Mouse (Mus musculus) hematopoietic stem cell, adult 5-6 weeks (primary cell): ENCODE data around the gene Lamc3. TPM values are rescaled to one million over a fixed set of nuclear protein-coding genes. Genes with fewer than 3 reads are reported as not detected.
A peak's percentile ranks its signal among the peaks of the same experiment; 100 is the strongest.

Experiments
- ATAC-seq, 2 experiments: fragments of 125-278 bp in 1 of 2; replicated peaks in 1 of 2; 2 replicates each; pipeline ENCODE4 v1.8.0; 2016 to 2017; ENCODE audit warnings: inconsistent platforms in 2 of 2, mild to moderate bottlenecking in 2 of 2, moderate number of reproducible peaks in 2 of 2, low read depth in 1 of 2, moderate TSS enrichment in 1 of 2; ENCODE audit not compliant: low FRiP score in 2 of 2, poor library complexity in 2 of 2, severe bottlenecking in 2 of 2, insufficient read depth in 1 of 2, low TSS enrichment in 1 of 2
- total RNA-seq: library from RNA; stranded (forward); fragments of 172-1452, 232-1000 nt; gene quantifications from 2 replicates; pipeline ENCODE4 v1.2.3, GENCODE M21; 2017

Lamc3 gene
- total RNA-seq, 1 experiment from 2014 or later, result not detected

DNA sequence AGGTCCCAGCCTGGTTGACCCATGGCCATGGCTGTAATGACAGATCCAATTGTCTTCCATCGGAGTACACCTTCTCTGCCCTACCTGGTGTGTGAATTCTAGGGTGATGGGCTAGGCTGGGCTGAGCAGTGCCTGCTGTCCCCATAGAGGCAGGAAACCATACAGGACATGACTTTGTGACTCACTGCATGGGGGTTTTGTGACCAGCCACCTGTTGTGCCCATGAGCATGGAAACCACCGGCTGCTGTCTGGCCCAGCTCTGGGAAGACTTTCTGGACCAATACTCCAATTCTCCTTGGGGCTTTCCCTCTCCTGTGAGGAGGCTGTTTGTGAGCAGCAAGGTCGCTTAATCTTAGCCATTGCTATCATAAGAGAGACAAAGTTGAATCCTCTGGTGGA is 65.6 kb downstream of the Lamc3 start:
- ATAC-seq, result no peak

DNA sequence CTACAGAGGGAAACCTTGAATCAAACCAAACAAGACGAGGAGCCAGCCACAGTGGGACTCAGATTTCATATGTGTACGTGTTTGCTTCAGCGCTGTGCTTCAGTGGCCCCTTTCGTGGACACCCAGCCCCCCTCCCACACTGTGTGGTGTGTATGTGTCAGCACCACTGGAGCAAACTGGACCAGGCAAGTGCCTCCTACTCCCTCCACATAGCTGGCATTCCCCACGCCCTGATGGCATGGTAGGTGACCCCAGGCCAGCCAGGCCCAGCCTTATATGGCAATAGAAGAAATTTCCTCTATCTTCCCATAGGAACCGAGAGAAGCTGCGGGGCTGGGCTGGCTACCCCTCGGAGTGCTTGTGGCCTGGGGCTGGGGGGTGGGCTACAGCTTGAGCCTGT is 66.6 kb downstream of the Lamc3 start:
- no peak for ATAC-seq

DNA sequence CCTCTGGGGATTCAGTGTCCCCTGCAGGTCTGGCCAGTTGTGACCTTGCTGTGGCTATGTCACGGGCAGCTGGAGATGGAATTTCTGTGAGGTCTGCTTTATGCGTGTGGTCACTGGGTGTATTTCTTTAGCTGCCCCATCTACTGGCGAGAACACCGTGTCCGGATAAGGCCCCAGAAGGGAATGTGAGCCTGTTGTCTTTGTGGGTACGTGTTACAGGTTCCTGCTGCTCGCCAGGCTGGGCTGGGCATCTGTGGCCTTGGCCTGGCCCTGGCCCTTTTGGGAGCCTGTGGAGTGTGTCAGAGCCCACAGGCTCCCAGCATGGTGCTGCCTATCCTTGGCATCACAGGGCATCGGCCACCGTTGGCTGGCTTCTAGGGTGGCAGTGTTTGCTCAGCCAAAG is 67.7 kb downstream of the Lamc3 start:
- ATAC-seq, result no peak

DNA sequence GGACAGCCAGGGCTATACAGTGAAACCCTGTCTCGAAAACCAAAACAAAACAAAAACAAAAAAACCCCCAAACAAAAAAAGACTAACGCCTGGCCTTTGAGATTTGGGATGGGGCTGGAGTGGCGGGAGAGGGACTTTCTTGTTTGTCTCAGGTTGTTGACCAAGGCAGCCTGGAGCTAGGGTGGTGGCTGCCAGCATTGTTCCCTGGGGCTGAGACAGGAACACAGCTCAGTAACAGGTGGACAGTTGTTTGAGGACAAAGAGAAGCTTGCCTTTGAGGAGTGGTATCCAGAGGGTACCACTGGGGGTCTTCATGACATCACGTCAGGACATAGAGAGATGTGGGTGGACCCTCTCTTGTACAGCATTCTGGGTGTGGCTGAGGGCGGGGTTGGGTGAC is 68.6 kb downstream of the Lamc3 start:
- ATAC-seq, result no peak

DNA sequence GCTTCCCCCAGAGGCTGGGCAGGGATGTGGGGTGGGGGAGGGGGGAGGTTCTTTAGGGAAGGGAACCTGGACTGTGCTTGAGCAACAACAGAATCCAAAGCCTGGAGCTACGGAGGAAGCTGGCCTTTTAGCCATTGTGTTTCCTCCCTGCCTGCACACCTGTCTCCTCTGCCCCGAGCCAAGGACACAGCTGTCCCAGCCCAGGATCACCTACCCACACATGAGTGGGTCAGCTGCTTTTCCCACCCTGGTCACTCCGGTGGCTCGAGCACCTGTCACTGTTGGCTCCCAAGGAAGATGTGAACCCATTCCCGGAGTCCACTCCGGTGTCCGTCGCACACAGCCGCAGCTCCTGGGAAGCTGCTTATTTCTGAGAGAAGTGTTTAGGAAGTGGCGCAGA is 70.1 kb downstream of the Lamc3 start:
- ATAC-seq, result no peak

DNA sequence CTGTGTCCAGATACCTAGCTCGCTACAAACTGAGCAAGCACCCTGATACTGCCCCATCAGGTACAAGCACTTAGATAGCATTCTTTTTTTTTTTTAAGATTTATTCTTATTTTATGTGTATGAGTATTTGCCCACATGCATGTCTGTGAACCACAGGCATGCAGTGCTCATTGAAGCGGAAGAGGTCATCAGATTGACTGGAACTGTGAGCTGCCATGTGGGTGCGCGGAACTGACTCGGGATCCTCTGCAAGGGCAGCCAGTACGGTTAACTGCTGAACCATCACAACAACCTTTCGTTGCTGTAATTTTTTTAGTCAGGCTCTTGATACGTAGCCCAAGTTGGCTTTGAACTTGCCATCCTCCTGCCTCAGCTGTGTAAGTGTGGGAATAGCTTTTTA is 73.9 kb downstream of the Lamc3 start:
- ATAC-seq, result no peak

DNA sequence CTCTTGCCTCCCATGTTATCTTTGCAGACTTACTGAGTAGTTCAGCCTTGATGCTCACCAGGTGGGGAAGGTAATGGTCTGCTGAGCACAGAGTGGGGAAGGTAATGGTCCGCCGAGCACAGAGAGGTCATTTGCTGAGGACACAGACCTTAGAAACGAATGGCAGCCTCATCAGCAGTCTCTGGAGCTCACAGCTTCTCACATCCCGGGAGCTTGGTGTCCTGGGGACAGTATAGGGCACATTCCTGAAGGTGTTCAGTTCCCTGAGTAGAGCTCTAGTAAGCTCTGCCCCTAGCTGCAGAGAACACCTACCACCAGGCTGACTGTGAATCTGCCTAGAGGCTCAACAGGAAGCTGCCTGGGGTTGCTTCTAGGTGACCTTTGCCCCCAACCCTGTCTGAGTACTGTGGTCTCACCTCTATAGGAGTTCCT is 74.7 kb downstream of the Lamc3 start:
- no peak for ATAC-seq

DNA sequence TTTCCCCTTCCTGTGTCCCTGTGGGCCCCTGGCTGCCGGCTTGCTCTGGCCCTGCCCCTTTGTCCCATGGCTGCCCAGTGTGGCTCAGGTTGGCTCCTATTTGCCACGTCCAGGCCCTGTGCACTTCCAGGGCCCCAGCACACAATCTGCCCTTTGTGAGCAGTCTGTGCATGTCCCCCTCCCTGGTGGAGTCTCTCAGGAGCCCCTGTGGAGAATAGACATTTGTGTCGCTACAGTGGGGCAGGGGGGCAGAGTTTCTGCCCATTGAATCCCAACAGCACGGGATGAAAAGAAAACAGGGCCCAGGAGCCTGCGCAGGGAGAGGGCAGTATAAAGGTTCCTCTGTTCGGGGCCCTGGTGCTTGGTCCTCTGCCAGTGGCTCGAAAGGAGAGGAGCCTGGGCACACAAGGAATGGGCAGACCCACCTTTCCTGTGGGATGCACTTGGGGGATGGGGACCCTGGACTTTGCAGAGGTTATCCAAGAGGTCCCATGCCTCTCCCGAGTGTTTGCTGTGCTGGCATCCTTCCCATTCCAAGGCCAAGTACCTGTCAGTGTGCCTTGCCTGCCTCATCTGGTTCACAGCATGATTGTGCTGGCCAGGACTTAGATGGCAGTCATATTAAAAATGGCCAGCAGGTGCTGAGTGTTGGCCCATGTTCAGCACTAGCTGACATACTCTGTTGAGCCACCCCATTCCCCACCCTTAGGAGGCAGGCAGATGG is 75.6 kb downstream of the Lamc3 start:
- ATAC-seq, result no peak

DNA sequence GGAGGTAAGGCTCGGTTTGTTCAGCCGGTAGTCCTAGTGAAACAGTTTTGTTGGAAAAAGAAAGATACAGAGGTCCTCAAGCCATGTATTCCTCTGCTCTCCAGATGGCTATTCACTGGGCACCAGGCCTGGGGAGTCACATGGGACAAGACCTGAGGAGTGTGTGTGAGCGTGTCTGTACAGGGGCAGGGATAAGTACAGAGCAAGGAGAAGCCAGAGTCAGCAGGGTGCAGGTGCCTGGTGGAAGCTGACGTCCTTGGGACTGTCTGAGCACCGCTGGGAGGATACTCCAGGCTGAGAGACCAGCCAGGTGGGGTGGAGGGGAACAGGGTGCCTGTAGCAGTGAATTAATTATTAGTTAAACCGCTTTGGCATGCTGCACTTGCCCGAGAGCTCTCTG is 76.4 kb downstream of the Lamc3 start:
- no peak for ATAC-seq

DNA sequence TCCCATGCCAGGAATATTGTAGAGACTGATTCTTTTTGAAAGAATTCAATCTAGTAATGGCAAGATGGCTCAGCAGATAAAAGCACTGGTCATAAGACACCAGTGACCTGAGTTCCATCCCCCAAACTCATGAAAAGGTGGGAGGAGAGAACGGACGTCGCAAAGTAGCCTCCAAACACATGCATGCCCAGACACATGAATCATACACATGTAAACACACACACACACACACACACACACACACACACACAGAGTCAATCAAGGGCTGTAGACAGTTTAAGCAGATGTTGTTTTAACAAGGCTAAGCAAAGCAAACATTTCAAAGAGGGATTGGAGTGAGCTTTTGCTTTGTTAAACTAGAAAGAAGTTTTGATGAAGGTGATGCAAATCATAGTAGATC is 77.1 kb downstream of the Lamc3 start:
- no peak for ATAC-seq

DNA sequence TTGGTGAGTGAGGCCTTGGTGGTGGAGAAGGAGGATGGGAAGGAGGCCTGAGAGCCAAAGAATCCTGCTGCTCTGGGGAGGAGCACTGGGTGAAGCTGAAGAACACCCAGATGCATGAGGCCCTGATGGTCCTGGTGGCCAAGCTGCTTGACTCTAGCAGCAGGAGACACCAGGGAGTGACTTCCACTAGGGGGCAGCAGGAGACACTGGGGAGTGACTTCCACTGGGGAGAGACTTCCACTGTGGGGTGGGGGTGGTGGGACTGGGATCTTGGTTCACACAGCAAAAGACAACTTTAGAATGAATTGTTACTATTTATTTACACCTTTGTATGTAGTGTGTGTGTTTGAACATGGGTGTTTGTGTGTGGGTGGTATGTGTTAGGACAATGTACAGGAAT is 78.0 kb downstream of the Lamc3 start:
- ATAC-seq, result peak; percentile 46 to 59; a peak in 1 of 4 replicates

DNA sequence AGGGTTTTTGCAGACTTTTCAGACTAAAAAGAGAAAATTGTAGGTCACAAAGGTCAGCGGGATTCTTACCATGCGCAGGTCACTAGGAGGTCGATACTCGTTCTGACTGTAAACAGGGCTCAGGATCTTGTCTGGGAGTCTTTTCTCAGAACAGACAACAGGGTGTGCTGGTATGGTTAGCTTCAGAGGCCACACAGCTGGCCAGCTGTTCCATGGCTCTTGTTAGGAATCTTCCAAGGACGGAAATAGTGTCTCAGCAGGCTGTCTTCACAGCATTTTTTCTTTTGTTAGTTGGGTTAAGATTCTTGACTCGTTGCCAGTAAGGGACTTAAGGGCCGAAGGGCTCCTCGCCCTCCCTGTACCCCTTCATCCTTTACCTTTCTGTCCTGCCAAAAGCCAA is 79.7 kb downstream of the Lamc3 start:
- ATAC-seq, result no peak

DNA sequence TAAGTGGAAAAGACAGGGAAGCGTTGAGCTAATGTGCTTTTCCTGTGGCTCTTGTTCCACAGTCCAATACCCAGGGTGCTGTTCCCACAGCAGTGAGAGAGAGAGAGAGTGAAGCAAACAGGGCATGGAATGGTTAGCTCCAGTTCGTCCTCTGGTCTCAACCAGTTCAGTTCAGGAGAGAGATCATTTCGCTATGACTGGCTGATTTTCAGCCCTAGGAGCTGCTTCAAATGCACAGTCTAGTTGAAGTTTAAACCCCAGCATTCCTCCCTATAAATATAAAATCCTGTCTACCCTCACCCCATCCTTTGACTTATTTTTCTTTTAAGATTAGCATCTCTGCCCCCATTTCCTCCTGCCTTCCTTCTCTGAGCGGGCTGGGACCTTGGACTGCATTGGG is 85.5 kb downstream of the Lamc3 start:
- ATAC-seq, result no peak

DNA sequence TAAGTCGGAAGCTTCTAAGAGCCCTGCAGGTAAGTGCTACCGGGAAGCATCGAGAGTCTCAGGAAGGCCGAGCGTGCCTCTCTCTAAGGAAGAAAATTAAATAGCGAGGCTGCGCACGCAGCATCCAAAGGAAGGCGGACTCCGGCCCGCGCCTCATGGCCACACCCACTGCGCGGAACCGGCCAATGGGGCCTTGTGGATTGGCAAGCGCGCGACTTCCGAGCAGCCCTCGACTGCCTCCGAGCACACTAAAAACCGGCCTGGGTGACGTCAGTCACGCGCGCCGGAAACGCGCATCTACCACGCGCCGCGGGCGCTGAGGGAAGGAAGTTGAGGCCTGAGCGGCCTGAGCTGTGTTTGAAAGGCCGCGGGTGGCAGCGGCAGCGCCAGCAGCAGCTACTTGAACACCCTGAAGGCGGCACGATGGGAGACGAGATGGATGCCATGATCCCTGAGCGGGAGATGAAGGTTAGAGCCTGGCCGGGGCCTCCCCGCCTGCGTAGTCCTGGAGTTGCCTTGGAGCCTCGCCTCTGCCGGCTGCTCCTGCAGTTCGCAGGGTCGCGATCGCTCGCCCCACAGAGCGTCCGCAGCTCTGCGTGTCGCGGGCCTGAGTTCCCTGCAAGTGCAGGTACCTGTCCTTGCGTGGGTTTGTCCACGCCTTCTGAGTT is 87.2 kb downstream of the Lamc3 start, which contains the start of gene Nup214:
Gene Nup214, plus strand, starts transcription at position 296 of the 668 bp plus-strand sequence.
- peak; percentile 97 to 99 for ATAC-seq

DNA sequence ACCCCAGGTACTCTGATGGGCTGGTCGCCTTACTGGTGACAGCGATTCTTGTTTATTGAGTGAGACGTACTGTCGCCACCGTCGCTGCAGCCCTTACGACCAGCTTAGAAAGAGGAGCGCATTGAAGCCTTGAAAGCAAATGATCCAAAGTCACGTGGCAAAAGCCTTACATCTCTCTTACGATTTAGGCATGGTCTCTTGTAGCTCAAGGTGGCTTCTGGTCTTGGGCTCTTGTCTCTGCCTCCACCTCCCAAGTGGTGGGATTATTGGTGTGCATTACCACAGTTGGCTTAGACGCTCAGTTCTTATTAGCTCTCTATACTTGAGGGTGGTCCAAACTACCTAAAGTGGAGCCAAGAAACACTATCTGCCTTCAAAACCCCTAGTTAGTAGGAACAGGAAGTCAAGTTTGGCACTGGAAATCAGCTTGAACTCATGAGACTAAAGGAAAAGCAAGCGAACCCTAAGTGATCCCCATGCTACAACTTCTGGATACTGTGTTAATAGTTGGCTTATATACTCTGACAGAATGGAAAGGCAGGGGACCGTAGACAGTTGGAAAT is 87.8 kb downstream of the Lamc3 start:
- no peak for ATAC-seq

DNA sequence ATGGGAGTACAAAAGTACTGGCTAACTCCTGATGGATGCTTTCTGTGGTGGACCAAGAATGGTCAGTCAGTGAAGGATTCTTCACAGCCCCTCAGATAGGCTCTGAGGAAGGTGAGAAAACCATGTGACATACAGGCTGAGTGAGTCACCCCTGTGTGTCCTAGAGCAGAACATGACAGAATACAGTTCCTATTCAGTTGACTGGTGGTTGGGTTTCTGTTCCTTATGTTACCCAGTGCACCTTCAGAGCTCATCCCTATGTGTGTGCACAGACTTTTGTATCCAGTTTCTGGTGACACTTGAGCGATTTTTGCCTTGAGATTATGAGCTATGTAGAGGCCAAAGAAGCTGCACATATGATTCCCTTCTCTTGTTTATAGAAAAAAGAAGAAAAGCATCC is 100.7 kb downstream of the Lamc3 start:
- ATAC-seq, result no peak

DNA sequence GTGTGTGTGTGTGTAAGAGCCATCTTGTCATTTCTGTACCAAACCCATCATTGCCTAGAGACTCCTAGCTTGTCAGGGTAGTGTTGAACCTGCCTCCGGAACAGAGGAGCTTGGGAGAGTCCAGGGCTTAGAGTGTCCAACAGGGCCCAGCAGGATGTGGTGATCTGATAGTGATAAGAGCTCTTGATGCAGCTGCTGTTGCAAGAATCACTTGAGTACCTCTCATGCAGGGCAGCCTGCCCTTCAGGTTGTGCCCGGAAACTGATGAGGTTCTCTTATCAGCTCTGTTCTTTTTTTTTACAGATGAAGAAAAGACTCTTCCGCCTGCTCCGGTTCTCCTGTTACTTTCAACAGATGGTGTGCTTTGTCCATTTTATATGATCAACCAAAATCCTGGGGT is 103.9 kb downstream of the Lamc3 start:
- no peak for ATAC-seq

DNA sequence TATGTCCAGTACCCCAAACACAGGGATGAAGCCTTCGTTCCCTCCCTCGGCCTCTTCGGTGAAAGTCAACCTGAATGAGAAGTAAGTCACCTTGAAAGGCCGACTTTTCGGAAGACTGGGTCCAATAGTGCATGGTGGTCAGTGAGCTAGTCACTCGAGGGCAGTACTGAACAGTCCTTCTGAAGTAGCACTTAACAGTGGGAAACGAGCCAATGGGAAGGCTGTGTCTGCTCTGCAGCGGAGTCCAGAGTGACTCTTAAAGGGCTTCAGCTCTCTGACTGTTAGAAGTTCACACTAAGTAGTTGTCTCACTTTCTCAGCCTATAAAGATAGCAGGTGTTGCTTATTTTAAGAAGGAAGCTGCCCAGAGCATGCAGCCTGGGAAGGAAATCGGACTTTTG is 107.8 kb downstream of the Lamc3 start:
- no peak for ATAC-seq

DNA sequence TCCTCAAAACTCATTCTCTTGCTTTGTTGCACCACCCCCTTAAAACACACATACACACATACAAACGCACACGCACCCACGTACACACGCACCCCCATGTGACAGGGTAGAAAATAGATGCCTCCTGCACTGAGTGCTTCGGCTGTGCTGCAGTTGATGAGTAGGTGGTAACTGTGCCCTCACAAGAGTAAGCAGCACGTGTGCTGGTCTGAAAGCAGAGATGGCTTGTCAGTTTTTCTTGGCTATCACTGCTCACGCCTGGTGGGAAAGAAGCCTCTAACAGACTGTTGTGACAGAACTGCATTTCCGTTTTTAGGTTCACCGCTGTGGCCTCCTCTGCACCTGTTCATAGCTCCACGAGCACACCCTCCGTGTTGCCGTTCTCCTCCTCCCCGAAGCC is 109.0 kb downstream of the Lamc3 start:
- no peak for ATAC-seq
